Mouse (Mus musculus) intestine, embryonic 14.5 days (tissue): ENCODE measurements around the gene Gucy2g. TPM values are rescaled to one million over a fixed set of nuclear protein-coding genes. Genes with fewer than 3 reads are reported as not detected.

Experiments used
- ATAC-seq: fragments of 200-750 bp; cut with Nextera tagmentation; replicated peaks from 2 replicates; pipeline ENCODE4 v1.8.0; 2017; ENCODE audit warnings: low read depth, moderate number of reproducible peaks, moderate TSS enrichment, moderate library complexity; ENCODE audit not compliant: low FRiP score, low TSS enrichment
- DNase-seq: peaks from one replicate; pipeline ENCODE4 v3.0.0-alpha.2; 2018; ENCODE audit warnings: low spot score
- H3K27ac ChIP-seq: fragments of 300-500 bp; sonication (generic); 2 replicates; pipeline ENCODE4 v1.5.1; 2014; ENCODE audit warnings: low read depth, mild to moderate bottlenecking, control low read depth
- H3K27me3 ChIP-seq: fragments of 300-500 bp; sonication (generic); replicated peaks from 2 replicates; pipeline ENCODE4 v1.6.1; 2014; ENCODE audit warnings: low read length, control low read depth; ENCODE audit not compliant: control insufficient read depth, insufficient read depth
- H3K36me3 ChIP-seq: fragments of 300-500 bp; sonication (generic); 2 replicates; pipeline ENCODE4 v1.6.1; 2014; ENCODE audit warnings: low read length, control low read depth; ENCODE audit not compliant: control insufficient read depth, insufficient read depth
- H3K4me1 ChIP-seq: fragments of 300-500 bp; sonication (generic); replicated peaks from 2 replicates; pipeline ENCODE4 v1.6.1; 2014; ENCODE audit warnings: low read length, control low read depth, mixed read lengths; ENCODE audit not compliant: control insufficient read depth, insufficient read depth
- H3K4me2 ChIP-seq: fragments of 300-500 bp; sonication (generic); 2 replicates; pipeline ENCODE4 v1.6.1; 2014; ENCODE audit warnings: low read length
- H3K4me3 ChIP-seq: fragments of 300-500 bp; sonication (generic); 2 replicates; pipeline ENCODE4 v1.5.1; 2014; ENCODE audit warnings: low read depth, low read length, control low read depth, mixed read lengths
- H3K9ac ChIP-seq: fragments of 300-500 bp; sonication (generic); 2 replicates; pipeline ENCODE4 v1.6.1; 2014; ENCODE audit warnings: mild to moderate bottlenecking, low read length
- H3K9me3 ChIP-seq: fragments of 300-500 bp; sonication (generic); 2 replicates; pipeline ENCODE4 v1.6.1; 2016; ENCODE audit warnings: low read length, control low read depth; ENCODE audit not compliant: control insufficient read depth
- WGBS: fragments of 180-500 bp; shearing (Covaris S2); extraction: QIAGEN DNeasy Blood & Tissue Kit; methylation state at CpG from one replicate; pipeline ENCODE4 v1.1.7; 2014; 5-methylcytosine and 5-hydroxymethylcytosine counted together
- polyA plus RNA-seq: library from polyadenylated mRNA; unstranded; fragments of >200 nt; fragmentation: Nextera tagmentation; extraction: Ambion mirVana; gene quantifications from 2 replicates; pipeline ENCODE4 v1.2.1, GENCODE M21; 2014

Gucy2g gene
- polyA plus RNA-seq, 1 experiment from 2014 or later: not detected

- Histone ChIP-seq H3K27ac (no peak overlapping the region), H3K27me3 (no peaks in the 10 kb centered on the region), H3K4me1 (no peaks in the 10 kb centered on the region), H3K9ac (no peak overlapping the region), H3K36me3 (no peaks in the 10 kb centered on the region), H3K9me3 (no peaks in the 10 kb centered on the region), H3K4me3 (no peak overlapping the region), H3K4me2 (no peak overlapping the region)
- DNase-seq (no peak), ATAC-seq (no peak)
- 58% methylated on average over 25 of the region's 25 CpGs for WGBS
Observed at GRCm38 (mm10) chr19:55207746-55208538, 33.1 kb downstream of the Gucy2g start.

- Histone ChIP-seq H3K4me1 (no peaks in the 10 kb centered on the region), H3K9ac (no peak overlapping the region), H3K27me3 (no peaks in the 10 kb centered on the region), H3K27ac (no peak overlapping the region), H3K4me3 (no peak overlapping the region), H3K9me3 (no peaks in the 10 kb centered on the region), H3K36me3 (no peaks in the 10 kb centered on the region), H3K4me2 (no peak overlapping the region)
- no peak for DNase-seq
- 57% methylated on average over 6 of the region's 6 CpGs for WGBS
- no peak for ATAC-seq
Observed at GRCm38 (mm10) chr19:55207205-55207604, 33.8 kb downstream of the Gucy2g start.

GRCm38 (mm10) chr19:55206482-55207138 lies 34.4 kb downstream of the Gucy2g start:
- no peaks in the 10 kb centered on the region for H3K36me3 ChIP-seq
- no peak overlapping the region for H3K4me2 ChIP-seq
- DNase-seq (no peak), ATAC-seq (0 out of 2 replicates have a peak, but pooled peaks have one; percentile 40)
- no peaks in the 10 kb centered on the region for H3K4me1 ChIP-seq
- H3K27ac ChIP-seq: no peak overlapping the region
- no peaks in the 10 kb centered on the region for H3K9me3 ChIP-seq
- no peak overlapping the region for H3K9ac ChIP-seq
- H3K27me3 ChIP-seq: no peaks in the 10 kb centered on the region
- no peak overlapping the region for H3K4me3 ChIP-seq
- 36% methylated on average over 8 of the region's 8 CpGs for WGBS

- H3K9me3 ChIP-seq: no peaks in the 10 kb centered on the region
- H3K4me2 ChIP-seq: peak overlapping the region; percentile 36
- DNase-seq: peak; percentile 84
- ATAC-seq: 0 out of 2 replicates have a peak, but pooled peaks have one; percentile 51
- H3K36me3 ChIP-seq: no peaks in the 10 kb centered on the region
- H3K4me1 ChIP-seq: peaks cover 5% of the 10 kb centered on the region; the same call in 1 of the 2 replicates
- no peak overlapping the region for H3K4me3 ChIP-seq
- 0 out of 2 replicates have a peak, but pooled peaks cover 3% of the 10 kb centered on the region for H3K27me3 ChIP-seq
- H3K27ac ChIP-seq: no peak overlapping the region
- H3K9ac ChIP-seq: no peak overlapping the region
- 33% methylated on average over 5 of the region's 5 CpGs for WGBS
Observed at GRCm38 (mm10) chr19:55198303-55198702, 42.7 kb downstream of the Gucy2g start.

- WGBS: 83% methylated on average over 3 of the region's 3 CpGs
- Histone ChIP-seq H3K9me3 (no peaks in the 10 kb centered on the region), H3K27me3 (0 out of 2 replicates have a peak, but pooled peaks cover 3% of the 10 kb centered on the region), H3K4me3 (no peak overlapping the region), H3K27ac (no peak overlapping the region), H3K4me2 (no peak overlapping the region), H3K9ac (no peak overlapping the region), H3K36me3 (no peaks in the 10 kb centered on the region), H3K4me1 (peaks cover 5% of the 10 kb centered on the region; the same call in 1 of the 2 replicates)
- DNase-seq (no peak), ATAC-seq (no peak)
Observed at GRCm38 (mm10) chr19:55195574-55195973, 45.5 kb downstream of the Gucy2g start.

- 0 out of 2 replicates have a peak, but pooled peaks cover 3% of the 10 kb centered on the region for H3K27me3 ChIP-seq
- WGBS: 43% methylated on average over 7 of the region's 7 CpGs
- peak; percentile 85 for DNase-seq
- H3K9me3 ChIP-seq: no peaks in the 10 kb centered on the region
- ATAC-seq: peak; percentile 82
- no peaks in the 10 kb centered on the region for H3K36me3 ChIP-seq
- no peak overlapping the region for H3K4me3 ChIP-seq
- 0 out of 2 replicates have a peak overlapping the region, but pooled peaks have one; percentile 5 for H3K4me2 ChIP-seq
- no peak overlapping the region for H3K9ac ChIP-seq
- H3K4me1 ChIP-seq: peaks cover 5% of the 10 kb centered on the region; the same call in 1 of the 2 replicates
- peak overlapping the region; percentile 14; the same call in 1 of the 2 replicates for H3K27ac ChIP-seq
Observed at GRCm38 (mm10) chr19:55194520-55195170, 46.4 kb downstream of the Gucy2g start.

- WGBS: 61% methylated on average over 11 of the region's 11 CpGs
- ATAC-seq: no peak
- H3K9me3 ChIP-seq: no peaks in the 10 kb centered on the region
Observed at GRCm38 (mm10) chr19:55193717-55194394, 47.2 kb downstream of the Gucy2g start.

More at GRCm38 (mm10) chr19:55193717-55194394, 47.2 kb downstream of the Gucy2g start:
- H3K4me1 ChIP-seq: peaks cover 5% of the 10 kb centered on the region; the same call in 1 of the 2 replicates
- H3K4me3 ChIP-seq: no peak overlapping the region
- H3K9ac ChIP-seq: no peak overlapping the region
- no peaks in the 10 kb centered on the region for H3K36me3 ChIP-seq
- peak overlapping the region; percentile 3; the same call in 1 of the 2 replicates for H3K27ac ChIP-seq
- no peak for DNase-seq
- no peaks in the 10 kb centered on the region for H3K27me3 ChIP-seq
- no peak overlapping the region for H3K4me2 ChIP-seq
